Mouse (Mus musculus) bone marrow macrophage, adult 2 months (primary cell): Measurements from ENCODE around the gene Renbp.

Experiments
- CTCF ChIP-seq: IDR thresholded peaks from 2 replicates; pipeline ENCODE4 v1.5.1; 2012; ENCODE audit warnings: low read depth, mild to moderate bottlenecking, low read length, moderate library complexity
- POLR2A ChIP-seq: IDR thresholded peaks from 2 replicates; pipeline ENCODE4 v1.6.1; 2012; ENCODE audit warnings: mild to moderate bottlenecking, low read depth, low read length, borderline replicate concordance

DNA sequence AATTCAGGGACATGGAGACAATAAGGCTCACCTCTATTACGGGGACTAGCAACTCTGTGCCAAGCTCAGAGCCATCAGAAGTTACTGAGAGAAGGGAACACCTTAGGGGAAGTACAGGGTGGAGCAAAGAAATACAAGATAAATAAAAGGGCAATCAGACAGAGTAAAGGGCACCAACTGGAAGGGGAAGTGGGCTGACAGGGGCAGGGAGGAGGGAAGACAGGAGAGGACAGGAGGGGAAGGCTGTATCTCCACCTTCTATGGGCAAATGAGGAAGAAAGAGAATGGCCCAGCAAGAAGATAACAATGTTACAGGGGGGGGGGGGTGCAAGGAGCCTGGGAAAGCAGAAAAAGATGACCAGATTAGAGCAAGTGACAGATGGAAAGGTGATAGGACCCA lies 53.6 kb downstream of the Renbp start:
- TF ChIP-seq CTCF: no peak
- no peak for TF ChIP-seq POLR2A
